Mouse (Mus musculus) liver, postnatal 0 days (tissue): ENCODE measurements at regions not wholly inside any gene's neighbourhood (a gene's known extent, or its start where the extent isn't known, plus 50 kb on each side); places are given as distances from the start of the nearest gene placed in this dataset.

Experiments used
- ATAC-seq: fragments of 200-750 bp; cut with Nextera tagmentation; 2 replicates; pipeline ENCODE4 v1.8.0; 2017; ENCODE audit warnings: mild to moderate bottlenecking, moderate library complexity
- DNase-seq: peaks from one replicate; pipeline ENCODE4 v3.0.0-alpha.2; 2016
- H3K27ac ChIP-seq: fragments of 300-500 bp; sonication (generic); 2 replicates; pipeline ENCODE4 v1.5.1; 2014; ENCODE audit warnings: antibody characterized with exemption, moderate library complexity, mild to moderate bottlenecking, low read depth
- H3K27me3 ChIP-seq: fragments of 300-500 bp; sonication (generic); 2 replicates; pipeline ENCODE4 v1.6.1; 2014; ENCODE audit warnings: low read length, control low read depth, mixed read lengths; ENCODE audit not compliant: insufficient read depth
- H3K36me3 ChIP-seq: fragments of 300-500 bp; sonication (generic); replicated peaks from 2 replicates; pipeline ENCODE4 v1.6.1; 2014; ENCODE audit warnings: mild to moderate bottlenecking, control low read depth, low read length, moderate library complexity, mixed read lengths; ENCODE audit not compliant: insufficient read depth
- H3K4me1 ChIP-seq: fragments of 300-500 bp; sonication (generic); 2 replicates; pipeline ENCODE4 v1.6.1; 2014; ENCODE audit warnings: antibody characterized with exemption, mild to moderate bottlenecking, control low read depth; ENCODE audit not compliant: insufficient read depth
- H3K4me2 ChIP-seq: fragments of 300-500 bp; sonication (generic); 2 replicates; pipeline ENCODE4 v1.6.1; 2014; ENCODE audit warnings: low read depth, mild to moderate bottlenecking, low read length, moderate library complexity, mixed read lengths
- H3K4me3 ChIP-seq: fragments of 300-500 bp; sonication (generic); 2 replicates; pipeline ENCODE4 v1.5.1; 2014; ENCODE audit warnings: low read depth, low read length
- H3K9ac ChIP-seq: fragments of 300-500 bp; sonication (generic); replicated peaks from 2 replicates; pipeline ENCODE4 v1.6.1; 2014; ENCODE audit warnings: mild to moderate bottlenecking, moderate library complexity
- H3K9me3 ChIP-seq: fragments of 300-500 bp; sonication (generic); 2 replicates; pipeline ENCODE4 v1.6.1; 2016; ENCODE audit warnings: mild to moderate bottlenecking, control low read depth, low read length, mixed read lengths
- CTCF ChIP-seq: sonication (generic); IDR thresholded peaks from 2 replicates; pipeline ENCODE4 v1.5.1; 2016; ENCODE audit warnings: antibody characterized with exemption, low read depth
- EP300 ChIP-seq: IDR thresholded peaks from 2 replicates; pipeline ENCODE4 v1.6.1; 2016; ENCODE audit warnings: antibody characterized with exemption, low read depth, mild to moderate bottlenecking
- WGBS: fragments of 180-500 bp; shearing (Covaris S2); extraction: QIAGEN DNeasy Blood & Tissue Kit; methylation state at CpG from one replicate; pipeline ENCODE4 v1.1.7; 2014; ENCODE audit not compliant: insufficient replicate concordance; 5-methylcytosine and 5-hydroxymethylcytosine counted together

DNA sequence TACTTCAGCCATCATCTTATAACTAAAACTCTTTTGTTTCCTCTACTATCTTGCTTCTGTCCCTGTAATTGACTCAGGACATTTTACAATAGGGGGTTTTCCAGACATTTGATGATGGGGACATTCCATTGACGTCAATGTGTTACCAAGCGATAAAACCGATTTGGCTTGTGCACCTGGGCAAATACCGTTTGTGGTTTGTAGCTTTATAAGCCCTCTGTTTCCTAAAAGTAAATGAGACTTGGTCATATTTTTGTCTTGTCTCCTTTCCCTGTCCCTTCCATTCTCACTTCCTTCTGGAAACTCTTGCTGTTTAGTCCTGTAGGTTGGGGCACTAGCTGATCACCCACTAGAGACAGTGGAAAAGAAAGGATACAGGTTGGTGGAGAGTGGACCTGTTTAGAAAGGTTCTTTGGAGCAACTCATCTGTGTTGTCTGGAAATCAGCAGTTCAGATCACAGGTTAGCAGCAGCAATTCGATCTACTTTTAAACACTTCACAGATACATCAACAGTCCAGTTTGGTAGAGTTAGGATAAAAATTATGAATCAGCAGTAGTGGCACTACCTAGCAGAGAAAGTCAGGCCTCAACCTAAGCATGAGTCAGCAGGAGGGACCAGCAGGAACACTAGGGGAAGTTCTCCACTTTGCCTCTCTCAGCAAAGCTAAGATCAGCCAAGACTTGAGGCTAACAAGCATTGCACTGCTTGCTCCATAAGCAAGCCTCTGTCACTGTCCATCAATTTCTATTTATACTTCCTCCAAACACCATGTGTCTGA lies 156.6 kb downstream of the Tmem161b start:
- no peaks in the 10 kb centered on the region for H3K27me3 ChIP-seq
- TF ChIP-seq EP300 (no peak), CTCF (no peak)
- H3K9me3 ChIP-seq = no peaks in the 10 kb centered on the region
- no peak overlapping the region for H3K27ac ChIP-seq
- no peak overlapping the region for H3K9ac ChIP-seq
- DNase-seq (no peak), ATAC-seq (no peak)
- H3K4me1 ChIP-seq = no peaks in the 10 kb centered on the region
- no peak overlapping the region for H3K4me2 ChIP-seq
- H3K36me3 ChIP-seq = no peaks in the 10 kb centered on the region
- H3K4me3 ChIP-seq = no peak overlapping the region
- WGBS = 79% methylated on average over 5 of the region's 5 CpGs

GRCm38 (mm10) chr13:84391554-84391953 lies 169.5 kb downstream of the Tmem161b start:
- 68% methylated on average over 3 of the region's 3 CpGs for WGBS
- H3K36me3 ChIP-seq = no peaks in the 10 kb centered on the region

DNA sequence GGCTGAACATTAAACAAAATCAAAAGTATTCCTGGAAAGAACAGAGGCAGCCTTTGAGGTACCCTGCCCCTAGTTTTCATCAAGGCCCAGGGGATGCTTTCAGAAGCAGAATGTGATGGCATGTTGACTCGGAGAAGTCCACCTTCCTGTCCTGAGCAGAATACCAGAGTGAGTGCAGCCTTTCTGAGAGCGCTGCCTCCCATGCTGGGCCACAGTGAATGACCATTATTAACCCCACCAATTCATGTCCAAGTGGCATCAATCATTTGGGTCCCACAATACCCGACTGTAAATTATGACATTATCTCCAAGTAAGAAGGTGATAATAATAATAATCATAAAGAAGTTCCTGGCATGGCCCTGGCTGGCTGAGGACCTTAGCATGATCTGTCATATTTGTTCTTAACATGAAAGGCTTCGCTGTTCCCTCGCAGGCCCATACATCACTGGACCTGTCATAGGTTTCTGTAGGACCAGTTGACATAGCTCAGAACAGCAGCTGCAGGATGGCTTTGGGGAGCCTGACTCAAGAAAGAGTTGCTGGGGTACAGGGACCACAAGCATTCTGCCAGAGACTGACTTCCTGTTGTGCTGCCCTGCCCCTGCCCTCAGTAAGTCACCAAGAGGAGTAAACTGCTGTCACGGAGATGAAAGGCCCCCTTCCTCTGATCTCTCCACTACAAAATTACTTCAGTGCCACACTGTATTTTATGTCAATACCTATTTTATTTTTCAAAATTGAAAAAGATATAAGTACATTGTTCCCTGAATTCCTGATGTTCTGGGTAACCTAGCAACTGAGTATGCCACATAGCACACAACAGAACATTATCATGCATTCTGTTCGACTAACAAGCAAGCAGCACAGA lies 176.6 kb downstream of the Tmem161b start:
- ATAC-seq = no peak
- Histone ChIP-seq H3K9ac (no peak overlapping the region), H3K27me3 (no peaks in the 10 kb centered on the region), H3K4me2 (no peak overlapping the region), H3K4me1 (no peaks in the 10 kb centered on the region), H3K9me3 (no peaks in the 10 kb centered on the region), H3K36me3 (no peaks in the 10 kb centered on the region), H3K4me3 (no peak overlapping the region), H3K27ac (no peak overlapping the region)
- TF ChIP-seq CTCF (no peak), EP300 (no peak)
- DNase-seq = no peak
- 56% methylated on average over 7 of the region's 7 CpGs for WGBS

More at GRCm38 (mm10) chr13:84391554-84391953, 169.5 kb downstream of the Tmem161b start:
- H3K9ac ChIP-seq = no peak overlapping the region
- no peaks in the 10 kb centered on the region for H3K27me3 ChIP-seq
- no peaks in the 10 kb centered on the region for H3K4me1 ChIP-seq
- no peak overlapping the region for H3K4me3 ChIP-seq
- DNase-seq (no peak), ATAC-seq (no peak)
- H3K4me2 ChIP-seq = no peak overlapping the region
- no peak overlapping the region for H3K27ac ChIP-seq
- no peaks in the 10 kb centered on the region for H3K9me3 ChIP-seq
- TF ChIP-seq EP300 (no peak), CTCF (no peak)

DNA sequence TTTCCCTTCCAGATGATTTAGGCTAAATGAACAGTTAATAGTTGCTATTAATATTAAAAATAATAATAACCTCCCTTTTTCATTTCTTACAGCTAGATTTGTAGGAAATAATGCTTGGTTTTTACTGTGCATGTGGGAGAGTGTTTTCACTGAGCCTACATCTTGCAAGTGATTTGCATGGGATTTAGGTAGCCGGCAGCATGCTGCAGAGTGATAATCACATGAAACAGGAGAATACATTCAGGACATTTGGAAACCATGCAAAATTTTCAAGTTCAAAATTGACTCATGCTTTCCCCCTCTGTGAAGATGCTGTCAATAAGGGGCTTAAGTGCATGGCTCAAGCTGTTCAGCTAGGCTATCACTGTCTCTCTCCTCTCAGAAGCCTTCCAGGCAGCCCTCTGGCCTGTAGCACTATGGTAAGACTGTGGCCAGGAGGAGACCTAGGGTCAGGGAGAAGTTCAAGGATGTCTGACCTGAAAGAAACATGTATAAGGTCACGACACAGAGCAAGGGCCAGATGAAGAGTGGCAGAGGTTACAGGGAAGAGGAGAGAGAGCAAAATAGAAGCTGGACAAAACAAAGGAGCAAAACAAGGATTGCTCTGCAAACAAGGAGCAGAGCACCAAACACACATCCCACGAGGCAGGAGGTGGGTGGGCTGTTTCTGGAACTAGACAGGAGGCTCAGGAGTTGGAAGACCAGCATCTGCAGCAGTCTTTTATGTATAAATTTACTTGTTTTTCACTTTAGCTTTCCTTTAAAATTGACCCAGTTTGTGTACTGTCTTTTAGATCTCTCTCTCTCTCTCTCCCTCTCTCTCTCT lies 177.5 kb downstream of the Tmem161b start:
- TF ChIP-seq EP300 (no peak), CTCF (no peak)
- no peak overlapping the region for H3K27ac ChIP-seq
- no peaks in the 10 kb centered on the region for H3K27me3 ChIP-seq
- 42% methylated on average over 3 of the region's 3 CpGs for WGBS
- ATAC-seq = no peak
- no peaks in the 10 kb centered on the region for H3K36me3 ChIP-seq
- H3K9me3 ChIP-seq = no peaks in the 10 kb centered on the region
- H3K9ac ChIP-seq = no peak overlapping the region
- H3K4me1 ChIP-seq = no peaks in the 10 kb centered on the region
- DNase-seq = no peak
- H3K4me3 ChIP-seq = no peak overlapping the region
- no peak overlapping the region for H3K4me2 ChIP-seq

GRCm38 (mm10) chr13:84401006-84401405 lies 178.9 kb downstream of the Tmem161b start:
- Histone ChIP-seq H3K27ac (no peak overlapping the region), H3K4me2 (no peak overlapping the region), H3K4me1 (no peaks in the 10 kb centered on the region)

More at GRCm38 (mm10) chr13:84401006-84401405, 178.9 kb downstream of the Tmem161b start:
- no peaks in the 10 kb centered on the region for H3K27me3 ChIP-seq
- no peaks in the 10 kb centered on the region for H3K9me3 ChIP-seq
- H3K4me3 ChIP-seq = no peak overlapping the region
- ATAC-seq = no peak
- no peaks in the 10 kb centered on the region for H3K36me3 ChIP-seq
- H3K9ac ChIP-seq = no peak overlapping the region
- no peak for TF ChIP-seq EP300
- no peak for TF ChIP-seq CTCF
- DNase-seq = no peak
